Mouse (Mus musculus) left cerebral cortex, adult 6 months (tissue): ENCODE results near the gene Guca1a. TPM values are rescaled to one million over a fixed set of nuclear protein-coding genes. Genes with fewer than 3 reads are reported as not detected.

Source experiments
- long read RNA-seq, 2 experiments: library from polyadenylated mRNA; unstranded; transcript quantifications; one replicate each; pipeline ENCODE4 v2.0.0; 2019 to 2020
- polyA plus RNA-seq: library from polyadenylated mRNA; unstranded; fragments of <200 nt; fragmentation: Nextera tagmentation; gene quantifications from 2 replicates; pipeline ENCODE4 v1.2.3, GENCODE M21; 2021

Gene Guca1a
- polyA plus RNA-seq, result 1.1 and 1.4 TPM in 2 replicates
- long read RNA-seq, experiment 1, result 0 reads
- long read RNA-seq, experiment 2, result 0 reads

GRCm38 (mm10) chr17:47400451-47400850 is at the start of gene Guca1a:
TSS of gene Guca1a (minus strand) at chr17:47400584.

GRCm38 (mm10) chr17:47436907-47437547 is 36.6 kb upstream of the Guca1a start, which contains the start of gene 1700001C19Rik:
TSS of gene 1700001C19Rik (minus strand) at chr17:47437376.

GRCm38 (mm10) chr17:47436156-47436906 is 35.9 kb upstream of the Guca1a start, which contains the start of gene AI661453:
TSS of gene AI661453 (plus strand) at chr17:47436615.

GRCm38 (mm10) chr17:47385145-47385544 is 15.2 kb downstream of the Guca1a start, which contains the start of gene Guca1b:
TSS of gene Guca1b (plus strand) at chr17:47385393.

GRCm38 (mm10) chr17:47368401-47369086 is 31.8 kb downstream of the Guca1a start, which contains the start of gene Mrps10:
TSS of gene Mrps10 (plus strand) at chr17:47368887.

Other genes starting within 250 kb of the Guca1a start
- gene Mrps10, start 31.7 kb downstream of the Guca1a start, polyA plus RNA-seq, result 52.8 and 72.6 TPM in 2 replicates
- gene Guca1b, start 15.2 kb downstream of the Guca1a start, polyA plus RNA-seq, result 0.31 and 0.47 TPM in 2 replicates
- gene AI661453, start 36.0 kb upstream of the Guca1a start, polyA plus RNA-seq, result not detected in 2 replicates
- gene 1700001C19Rik, start 36.8 kb upstream of the Guca1a start, polyA plus RNA-seq, result 0.28 TPM in 1 of 2 replicates, not detected in the other
- gene Taf8, start 101.7 kb upstream of the Guca1a start, polyA plus RNA-seq, result 5.9 and 7.7 TPM in 2 replicates
- gene Ccnd3, start 104.5 kb upstream of the Guca1a start, polyA plus RNA-seq, result 24.1 and 36.0 TPM in 2 replicates
- gene Bysl, start 210.9 kb upstream of the Guca1a start, polyA plus RNA-seq, result 13.9 and 14.6 TPM in 2 replicates
- gene Med20, start 211.0 kb upstream of the Guca1a start, polyA plus RNA-seq, result 17.6 and 21.6 TPM in 2 replicates
- 4.1 and 6.6 TPM in 2 replicates for gene Gm20517, start 211.0 kb upstream of the Guca1a start, polyA plus RNA-seq
- 1.8 and 4.4 TPM in 2 replicates for gene Usp49, start 230.1 kb upstream of the Guca1a start, polyA plus RNA-seq